Mouse (Mus musculus) E14TG2a.4 (cell line): ENCODE measurements around the gene Mtmr11.
A peak's percentile ranks its signal among the peaks of the same experiment; 100 is the strongest.

Experiments used
- H3K27me3 ChIP-seq: 2 replicates; pipeline ENCODE4 v1.6.1; 2014; ENCODE audit warnings: low read length, control low read depth; ENCODE audit not compliant: insufficient read depth
- H3K36me3 ChIP-seq: 2 replicates; pipeline ENCODE4 v1.6.1; 2014; ENCODE audit warnings: low read length, control low read depth; ENCODE audit not compliant: insufficient read depth
- H3K4me1 ChIP-seq: replicated peaks from 2 replicates; pipeline ENCODE4 v1.6.1; 2014; ENCODE audit warnings: low read depth, low read length, control low read depth
- H3K4me3 ChIP-seq: replicated peaks from 2 replicates; pipeline ENCODE4 v1.5.1; 2014; ENCODE audit warnings: mild to moderate bottlenecking, low read length
- H3K9me3 ChIP-seq: 2 replicates; pipeline ENCODE4 v1.6.1; 2014; ENCODE audit warnings: low read length, control low read depth
- CTCF ChIP-seq: conservative IDR thresholded peaks from 2 replicates; pipeline ENCODE4 v1.5.1; 2014; ENCODE audit warnings: low read length
- NANOG ChIP-seq: IDR thresholded peaks from 2 replicates; pipeline ENCODE4 v1.6.1; 2014; ENCODE audit warnings: borderline replicate concordance, low read length, mixed read lengths
- POU5F1 ChIP-seq: IDR thresholded peaks from 2 replicates; pipeline ENCODE4 v1.6.1; 2014; ENCODE audit warnings: low read length, borderline replicate concordance

The Mtmr11 gene

DNA sequence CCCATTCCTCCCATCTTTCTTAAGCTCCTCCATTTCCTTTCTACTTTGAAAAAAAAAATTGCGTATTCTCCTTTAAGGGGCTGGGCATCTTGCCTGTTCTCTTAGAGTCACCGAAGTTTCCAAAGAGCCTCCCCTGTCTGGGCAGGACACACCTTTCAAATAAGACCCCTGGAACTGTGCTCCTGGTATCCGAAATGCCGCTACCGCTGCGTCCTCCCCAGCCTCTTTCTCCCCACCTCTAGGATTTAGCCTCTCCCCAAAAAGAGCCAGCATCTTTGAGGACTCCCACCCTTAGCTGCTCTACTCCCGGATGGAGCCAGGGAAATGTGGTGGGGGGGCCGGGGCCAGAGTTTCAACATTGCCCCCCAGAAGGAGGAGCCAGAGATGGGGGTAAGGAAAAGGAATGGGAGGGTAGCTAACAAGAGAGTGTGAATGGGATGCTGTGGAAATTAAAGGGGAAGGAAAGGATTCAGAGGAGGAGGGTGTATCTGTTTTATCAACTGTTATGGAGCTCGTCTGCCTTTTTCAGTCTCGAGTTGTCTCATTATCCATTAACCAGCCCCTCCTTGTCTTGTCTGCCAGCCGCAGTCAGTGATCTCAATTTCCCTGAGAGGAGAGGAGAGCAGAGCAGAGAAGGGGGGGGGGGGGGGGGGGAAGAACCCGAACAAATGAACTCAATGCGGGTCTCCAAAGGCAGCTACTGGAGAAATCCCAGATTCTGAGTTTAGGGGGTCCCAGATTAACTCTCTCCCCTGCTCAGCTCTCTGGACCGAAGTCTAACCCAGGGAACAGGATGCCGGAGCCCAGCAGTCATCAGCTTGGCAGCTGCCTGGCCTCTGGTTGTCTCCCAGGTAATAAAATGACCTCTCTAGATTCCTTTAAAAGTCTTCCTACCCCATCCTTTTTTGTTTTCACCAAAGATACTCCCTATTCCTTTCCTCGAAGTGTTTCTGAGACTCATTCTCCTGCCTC lies at the start of gene Mtmr11:
TSS of gene Mtmr11 (plus strand) at position 136 of the 972 bp plus-strand sequence.
- Histone ChIP-seq H3K36me3 (no peaks in the 10 kb centered on the region), H3K4me3 (peak within 1 kb of the TSS; percentile 75), H3K9me3 (no peaks in the 10 kb centered on the region), H3K27me3 (peaks cover 36% of the 10 kb centered on the region), H3K4me1 (peaks cover 58% of the 10 kb centered on the region)
- TF ChIP-seq NANOG (no peak), CTCF (no peak), POU5F1 (no peak)

GRCm38 (mm10) chr3:96113251-96113650 lies 48.6 kb upstream of the Mtmr11 start:
- Histone ChIP-seq H3K9me3 (no peaks in the 10 kb centered on the region), H3K4me1 (peaks cover 6% of the 10 kb centered on the region), H3K4me3 (no peak overlapping the region), H3K27me3 (no peaks in the 10 kb centered on the region), H3K36me3 (no peaks in the 10 kb centered on the region)
- TF ChIP-seq CTCF (no peak), NANOG (no peak), POU5F1 (no peak)

GRCm38 (mm10) chr3:96118142-96118541 lies 43.7 kb upstream of the Mtmr11 start:
- Histone ChIP-seq H3K27me3 (no peaks in the 10 kb centered on the region), H3K4me1 (peaks cover 5% of the 10 kb centered on the region), H3K36me3 (no peaks in the 10 kb centered on the region), H3K4me3 (no peak overlapping the region), H3K9me3 (no peaks in the 10 kb centered on the region)
- TF ChIP-seq CTCF (no peak), POU5F1 (no peak), NANOG (no peak)

- Histone ChIP-seq H3K9me3 (no peaks in the 10 kb centered on the region), H3K36me3 (no peaks in the 10 kb centered on the region), H3K4me1 (no peaks in the 10 kb centered on the region), H3K4me3 (no peak overlapping the region), H3K27me3 (no peaks in the 10 kb centered on the region)
- no peak for TF ChIP-seq POU5F1
- no peak for TF ChIP-seq CTCF
Observed at GRCm38 (mm10) chr3:96118702-96119101, 43.1 kb upstream of the Mtmr11 start.

DNA sequence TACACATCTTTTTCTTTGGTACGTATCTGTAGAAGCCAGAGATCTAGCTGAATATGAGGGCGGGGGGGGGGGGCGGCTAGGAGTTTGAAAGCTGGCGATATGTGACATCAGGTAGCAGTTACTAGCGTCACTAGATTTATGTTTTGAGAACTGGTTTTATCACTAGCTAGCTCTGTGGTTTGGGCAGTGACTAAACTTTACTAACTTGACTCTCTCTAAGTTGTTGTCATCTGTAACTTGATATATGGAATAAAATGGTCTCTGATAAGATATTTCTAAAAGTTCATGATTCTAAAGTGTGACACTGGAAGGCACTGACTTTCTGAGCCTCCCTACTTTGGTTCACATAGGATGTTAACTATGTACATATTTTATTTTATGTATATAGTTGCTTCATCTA lies 37.6 kb upstream of the Mtmr11 start:
- no peaks in the 10 kb centered on the region for H3K4me1 ChIP-seq
- no peaks in the 10 kb centered on the region for H3K9me3 ChIP-seq
- TF ChIP-seq CTCF (no peak), POU5F1 (no peak), NANOG (no peak)
- no peak overlapping the region for H3K4me3 ChIP-seq
- H3K36me3 ChIP-seq, result no peaks in the 10 kb centered on the region
- no peaks in the 10 kb centered on the region for H3K27me3 ChIP-seq

DNA sequence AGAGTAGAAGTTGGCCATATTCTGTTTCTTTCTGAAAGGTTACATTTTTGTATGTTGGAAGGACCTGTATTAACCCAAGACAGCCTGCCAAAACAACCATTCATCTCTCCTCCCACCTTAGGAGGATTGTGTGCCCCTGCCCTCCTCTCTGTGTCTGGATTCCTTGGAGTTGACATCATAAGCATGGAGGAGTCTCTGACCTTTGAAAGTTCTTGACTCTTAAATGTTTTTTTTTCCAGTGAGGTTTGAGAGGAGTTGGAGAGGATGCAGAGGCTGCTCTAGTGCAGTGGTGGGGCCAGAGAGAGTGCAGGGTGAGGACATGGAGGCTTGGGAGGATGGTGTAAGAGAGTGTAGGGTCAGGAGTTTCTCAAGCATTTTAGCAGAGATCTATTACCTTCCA lies 33.7 kb upstream of the Mtmr11 start:
- TF ChIP-seq CTCF (no peak), POU5F1 (no peak), NANOG (no peak)
- Histone ChIP-seq H3K36me3 (no peaks in the 10 kb centered on the region), H3K4me1 (no peaks in the 10 kb centered on the region), H3K9me3 (no peaks in the 10 kb centered on the region), H3K4me3 (no peak overlapping the region), H3K27me3 (no peaks in the 10 kb centered on the region)

- Histone ChIP-seq H3K4me3 (no peak overlapping the region), H3K36me3 (peaks cover 10% of the 10 kb centered on the region; the same call in 1 of the 2 replicates), H3K4me1 (peaks cover 8% of the 10 kb centered on the region), H3K9me3 (no peaks in the 10 kb centered on the region), H3K27me3 (no peaks in the 10 kb centered on the region)
- TF ChIP-seq CTCF (no peak), POU5F1 (no peak), NANOG (no peak)
Observed at GRCm38 (mm10) chr3:96132478-96132877, 29.3 kb upstream of the Mtmr11 start.

GRCm38 (mm10) chr3:96133327-96133905 lies 28.4 kb upstream of the Mtmr11 start:
- Histone ChIP-seq H3K36me3 (peaks cover 10% of the 10 kb centered on the region; the same call in 1 of the 2 replicates), H3K4me1 (peaks cover 8% of the 10 kb centered on the region), H3K4me3 (no peak overlapping the region), H3K9me3 (no peaks in the 10 kb centered on the region), H3K27me3 (no peaks in the 10 kb centered on the region)
- TF ChIP-seq CTCF, result no peak
- TF ChIP-seq NANOG, result no peak
- no peak for TF ChIP-seq POU5F1
